Mouse (Mus musculus) kidney, embryonic 14.5 days (tissue): ENCODE measurements around the gene Ptpn22. TPM values are rescaled to one million over a fixed set of nuclear protein-coding genes. Genes with fewer than 3 reads are reported as not detected.

Source experiments
- ATAC-seq: fragments of 200-750 bp; cut with Nextera tagmentation; 2 replicates; pipeline ENCODE4 v1.8.0; 2017; ENCODE audit warnings: moderate number of reproducible peaks, mild to moderate bottlenecking, moderate TSS enrichment, moderate library complexity; ENCODE audit not compliant: low FRiP score, low TSS enrichment
- H3K27ac ChIP-seq: fragments of 300-500 bp; sonication (generic); 2 replicates; pipeline ENCODE4 v1.5.1; 2014; ENCODE audit warnings: low read depth, mild to moderate bottlenecking, low read length, moderate library complexity, mixed read lengths
- H3K27me3 ChIP-seq: fragments of 300-500 bp; sonication (generic); 2 replicates; pipeline ENCODE4 v1.6.1; 2014; ENCODE audit warnings: mild to moderate bottlenecking, low read length; ENCODE audit not compliant: control insufficient read depth, insufficient read depth
- H3K36me3 ChIP-seq: fragments of 300-500 bp; sonication (generic); 2 replicates; pipeline ENCODE4 v1.6.1; 2014; ENCODE audit warnings: low read length, mixed read lengths; ENCODE audit not compliant: control insufficient read depth, insufficient read depth
- H3K4me1 ChIP-seq: fragments of 300-500 bp; sonication (generic); 2 replicates; pipeline ENCODE4 v1.6.1; 2014; ENCODE audit warnings: low read length, mixed read lengths; ENCODE audit not compliant: control insufficient read depth, insufficient read depth
- H3K4me2 ChIP-seq: fragments of 300-500 bp; sonication (generic); replicated peaks from 2 replicates; pipeline ENCODE4 v1.6.1; 2014; ENCODE audit warnings: low read depth, mild to moderate bottlenecking, low read length
- H3K4me3 ChIP-seq: fragments of 300-500 bp; sonication (generic); 2 replicates; pipeline ENCODE4 v1.5.1; 2014; ENCODE audit warnings: mild to moderate bottlenecking, low read length
- H3K9ac ChIP-seq: fragments of 300-500 bp; sonication (generic); 2 replicates; pipeline ENCODE4 v1.6.1; 2014; ENCODE audit warnings: low read depth, mild to moderate bottlenecking, low read length, moderate library complexity
- H3K9me3 ChIP-seq: fragments of 300-500 bp; sonication (generic); 2 replicates; pipeline ENCODE4 v1.6.1; 2016; ENCODE audit warnings: low read length; ENCODE audit not compliant: control insufficient read depth
- WGBS: fragments of 180-500 bp; shearing (Covaris S2); extraction: QIAGEN DNeasy Blood & Tissue Kit; methylation state at CpG from one replicate; pipeline ENCODE4 v1.1.7; 2014; 5-methylcytosine and 5-hydroxymethylcytosine counted together
- polyA plus RNA-seq: library from polyadenylated mRNA; unstranded; fragments of >200 nt; fragmentation: Nextera tagmentation; extraction: Ambion mirVana; gene quantifications from 2 replicates; pipeline ENCODE4 v1.2.1, GENCODE M21; 2014

Gene Ptpn22
- polyA plus RNA-seq, 1 experiment from 2014 or later: 0.92 TPM

- no peak overlapping the region for H3K9ac ChIP-seq
- ATAC-seq: no peak
- H3K9me3 ChIP-seq: no peaks in the 10 kb centered on the region
- H3K4me1 ChIP-seq: 0 out of 2 replicates have a peak, but pooled peaks cover 3% of the 10 kb centered on the region
- H3K4me3 ChIP-seq: no peak overlapping the region
- H3K36me3 ChIP-seq: peaks cover 15% of the 10 kb centered on the region
- 76% methylated on average over 6 of the region's 6 CpGs for WGBS
- no peak overlapping the region for H3K27ac ChIP-seq
- H3K27me3 ChIP-seq: no peaks in the 10 kb centered on the region
- no peak overlapping the region for H3K4me2 ChIP-seq
These were observed 67.9 kb downstream of the Ptpn22 start for GRCm38 (mm10) chr3:103927511-103927910.

GRCm38 (mm10) chr3:103944794-103945562 lies 85.4 kb downstream of the Ptpn22 start:
- ATAC-seq: no peak
- 93% methylated on average over 1 of the region's 1 CpGs for WGBS
- H3K4me1 ChIP-seq: no peaks in the 10 kb centered on the region
- no peak overlapping the region for H3K4me2 ChIP-seq
- H3K27ac ChIP-seq: no peak overlapping the region
- H3K9ac ChIP-seq: no peak overlapping the region
- H3K9me3 ChIP-seq: no peaks in the 10 kb centered on the region
- no peaks in the 10 kb centered on the region for H3K36me3 ChIP-seq
- no peaks in the 10 kb centered on the region for H3K27me3 ChIP-seq
- H3K4me3 ChIP-seq: no peak overlapping the region

- H3K36me3 ChIP-seq: no peaks in the 10 kb centered on the region
- H3K27me3 ChIP-seq: no peaks in the 10 kb centered on the region
- H3K4me3 ChIP-seq: no peak overlapping the region
- ATAC-seq: no peak
- no peaks in the 10 kb centered on the region for H3K4me1 ChIP-seq
- no peak overlapping the region for H3K9ac ChIP-seq
- H3K4me2 ChIP-seq: no peak overlapping the region
- H3K27ac ChIP-seq: no peak overlapping the region
- 91% methylated on average over 7 of the region's 7 CpGs for WGBS
- no peaks in the 10 kb centered on the region for H3K9me3 ChIP-seq
These were observed 89.1 kb downstream of the Ptpn22 start for GRCm38 (mm10) chr3:103948666-103949065.

DNA sequence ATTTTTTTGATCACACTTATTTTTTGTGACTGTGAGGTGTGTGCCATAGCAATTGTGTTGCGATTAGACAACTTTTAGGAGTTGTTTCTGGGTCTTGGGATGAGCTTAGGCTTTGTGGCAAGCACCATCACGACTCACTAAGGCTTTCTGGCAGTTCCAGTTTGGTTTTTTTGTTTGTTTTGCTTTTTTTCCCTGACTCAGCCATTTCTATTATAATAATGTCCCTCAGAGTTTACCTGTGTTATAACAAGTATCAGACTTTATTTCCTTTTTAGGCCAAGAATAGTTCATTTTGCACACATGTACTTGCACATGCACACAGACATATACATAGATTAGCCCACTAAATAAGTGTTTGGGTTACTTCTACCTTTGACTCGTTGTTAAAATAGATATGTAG lies 101.0 kb downstream of the Ptpn22 start:
- Histone ChIP-seq H3K36me3 (peaks cover 28% of the 10 kb centered on the region), H3K27me3 (no peaks in the 10 kb centered on the region), H3K4me2 (no peak overlapping the region), H3K9ac (no peak overlapping the region), H3K27ac (no peak overlapping the region), H3K4me1 (no peaks in the 10 kb centered on the region), H3K4me3 (no peak overlapping the region), H3K9me3 (no peaks in the 10 kb centered on the region)
- no peak for ATAC-seq
- 94% methylated on average over 3 of the region's 3 CpGs for WGBS

Other genes starting within 250 kb of the Ptpn22 start
- 0.19 and 0.34 TPM in 2 replicates for gene Atg4a-ps, start 213.7 kb upstream of the Ptpn22 start, polyA plus RNA-seq
- 56.6 and 58.4 TPM in 2 replicates for gene Olfml3, start 121.8 kb upstream of the Ptpn22 start, polyA plus RNA-seq
- not detected in 2 replicates for gene Gm10964, start 120.4 kb upstream of the Ptpn22 start, polyA plus RNA-seq
- gene Hipk1, start 68.2 kb upstream of the Ptpn22 start, polyA plus RNA-seq: 16.1 and 19.0 TPM in 2 replicates
- gene Dclre1b, start 50.4 kb upstream of the Ptpn22 start, polyA plus RNA-seq: 36.7 and 41.4 TPM in 2 replicates
- gene Ap4b1, start 50.3 kb upstream of the Ptpn22 start, polyA plus RNA-seq: 12.1 and 22.2 TPM in 2 replicates
- 0.12 TPM in 1 of 2 replicates, not detected in the other for gene Gm43064, start 50.2 kb upstream of the Ptpn22 start, polyA plus RNA-seq
- not detected in 2 replicates for gene Bcl2l15, start 27.2 kb upstream of the Ptpn22 start, polyA plus RNA-seq
- 13.2 and 13.3 TPM in 2 replicates for gene Rsbn1, start 54.3 kb downstream of the Ptpn22 start, polyA plus RNA-seq
- gene Phtf1, start 108.3 kb downstream of the Ptpn22 start, polyA plus RNA-seq: 27.3 and 37.6 TPM in 2 replicates